In genomic region chr5:116588836-116589235, GRCm38 (mm10) we compare ENCODE assay signal across 11 mouse cellular contexts. TPM values are rescaled to one million over a fixed set of nuclear protein-coding genes. Genes with fewer than 3 reads are reported as not detected.
DNase-seq lines count a peak whose midpoint lies in the region; ATAC-seq and TF ChIP-seq lines count a peak whose summit lies in the region.
"Had no signal": no experiment of that assay in that cellular context is flagged by ENCODE, and none has a peak within 500 bp of the region (broad histone marks: within the 10 kb centered on the region; RNA-seq: fewer than 3 reads in every experiment).

No protein-coding gene starts in this region.

- 32% methylated on average over 10 of the region's 10 CpGs for WGBS in hindbrain, embryonic 12.5 days
- WGBS in midbrain, embryonic 16.5 days, result 14% methylated on average over 10 of the region's 10 CpGs

- peak overlapping the region; percentile 72 for H3K4me3 ChIP-seq in left cerebral cortex, adult 2 months
- peak overlapping the region; percentile 79 for H3K4me3 ChIP-seq in cortical plate, adult 2 months (ENCODE audit: insufficient read depth, low read length)
- peak overlapping the region; percentile 63 for H3K4me3 ChIP-seq in hindbrain, embryonic 12.5 days
- peak overlapping the region; percentile 58 for H3K4me3 ChIP-seq in midbrain, embryonic 16.5 days (ENCODE audit: low read depth, low read length)
- H3K4me3 ChIP-seq: kidney, embryonic 15.5 days had no signal

- peak overlapping the region; percentile 57; the same call in 1 of the 2 replicates for H3K27ac ChIP-seq in left cerebral cortex, adult 2 months
- H3K27ac ChIP-seq in cortical plate, adult 2 months (ENCODE audit: insufficient read depth, low read length), result no peak overlapping the region
- H3K27ac ChIP-seq in hindbrain, embryonic 12.5 days, result no peak overlapping the region
- H3K27ac ChIP-seq in midbrain, embryonic 16.5 days (ENCODE audit: low read length), result peak overlapping the region; percentile 6; the same call in 1 of the 2 replicates
- H3K27ac ChIP-seq: kidney, embryonic 15.5 days had no signal

- H3K9me3 ChIP-seq in hindbrain, embryonic 12.5 days (replicated peaks), result no peaks in the 10 kb centered on the region
- no peaks in the 10 kb centered on the region for H3K9me3 ChIP-seq in midbrain, embryonic 16.5 days (replicated peaks; ENCODE audit: control insufficient read depth, low read length, poor library complexity, severe bottlenecking)
- H3K9me3 ChIP-seq: kidney, embryonic 15.5 days had no signal

- no peaks in the 10 kb centered on the region for H3K36me3 ChIP-seq in hindbrain, embryonic 12.5 days
- H3K36me3 ChIP-seq in midbrain, embryonic 16.5 days (ENCODE audit: control insufficient read depth, insufficient read depth, low read length), result no peaks in the 10 kb centered on the region
- H3K36me3 ChIP-seq: kidney, embryonic 15.5 days had no signal

- H3K27me3 ChIP-seq in hindbrain, embryonic 12.5 days, result peaks cover 8% of the 10 kb centered on the region
- H3K27me3 ChIP-seq in midbrain, embryonic 16.5 days (ENCODE audit: control insufficient read depth, insufficient read depth, low read depth, low read length), result no peaks in the 10 kb centered on the region

- peak overlapping the region; percentile 75 for H3K9ac ChIP-seq in hindbrain, embryonic 12.5 days
- peak overlapping the region; percentile 73 for H3K9ac ChIP-seq in midbrain, embryonic 16.5 days (ENCODE audit: low read depth, low read length)
- H3K9ac ChIP-seq: kidney, embryonic 15.5 days had no signal

- TF ChIP-seq CTCF in left cerebral cortex, adult 2 months (IDR thresholded peaks at IDR 0.05), result no peak
- no peak for TF ChIP-seq CTCF in cortical plate, adult 2 months (IDR thresholded peaks at IDR 0.05; ENCODE audit: extremely low read depth, insufficient read depth, low read length)

- intact Hi-C loops in left cerebral cortex, adult 2 months (cut with DNase I), result no loop called here
- intact Hi-C loops in heart, postnatal 36 days (cut with DNase I), result no loop called here

- no peak for TF ChIP-seq POLR2A in cortical plate, adult 2 months (IDR thresholded peaks at IDR 0.05; ENCODE audit: extremely low read depth, insufficient read depth, low read length)

- no peak for DNase-seq in left cerebral cortex, adult 2 months (ENCODE audit: extremely low spot score in 1 of 2, low spot score in 2 of 2)
- DNase-seq in left cerebral cortex, adult 8-10 months (ENCODE audit: low spot score in 2 of 2), result no peak
- no peak for DNase-seq in kidney, adult 8-10 months
- DNase-seq in yolk sac, embryonic 10.5 days (ENCODE audit: low spot score), result no peak
- no peak for DNase-seq in heart, postnatal 36 days
- DNase-seq: heart, postnatal 10 days had no signal

- H3K4me1 ChIP-seq in cortical plate, adult 2 months (ENCODE audit: control insufficient read depth, insufficient read depth, low read length), result peaks cover 3% of the 10 kb centered on the region
- H3K4me1 ChIP-seq in hindbrain, embryonic 12.5 days, result peaks cover 58% of the 10 kb centered on the region
- peaks cover 47% of the 10 kb centered on the region for H3K4me1 ChIP-seq in midbrain, embryonic 16.5 days (ENCODE audit: control insufficient read depth, insufficient read depth, low read length)

- peak overlapping the region; percentile 72 for H3K4me2 ChIP-seq in hindbrain, embryonic 12.5 days (replicated peaks)
- peak overlapping the region; percentile 88 for H3K4me2 ChIP-seq in midbrain, embryonic 16.5 days (ENCODE audit: low read length)
- H3K4me2 ChIP-seq: kidney, embryonic 15.5 days had no signal

- ATAC-seq in hindbrain, embryonic 12.5 days (ENCODE audit: low FRiP score), result no peak
- no peak for ATAC-seq in midbrain, embryonic 16.5 days

RNA-seq across cellular contexts. Expression of gene Srrm4, which starts 2.8 kb away (rescaled TPM):
- total RNA-seq in left cerebral cortex, adult 2 months (2021), result 10 to 100 TPM; 28.8 to 30.7 TPM
- total RNA-seq in left cerebral cortex, adult 8-10 months (2022), result 10 to 100 TPM; 23.7 to 26.4 (median 24.6) TPM
- polyA plus RNA-seq in cortical plate, adult 2 months (2012; rRNA removed), result 18.4 and 19.7 TPM in 2 replicates
- polyA plus RNA-seq in hindbrain, embryonic 12.5 days (2016; fragmentation: Nextera tagmentation; extraction: Ambion mirVana), result 20.7 and 20.9 TPM in 2 replicates
- polyA plus RNA-seq in midbrain, embryonic 16.5 days (2015; fragmentation: Nextera tagmentation; extraction: Ambion mirVana), result 16.6 and 19.8 TPM in 2 replicates
- 1 to 10 TPM; 6.7 to 7.8 TPM for total RNA-seq in heart, postnatal 36 days (2021)
- total RNA-seq: megakaryocyte progenitor cell, adult 5-6 weeks had no signal

Comparison
In these comparisons a context has a peak if more than half of its experiments do, and no peak if none do; other contexts are left out.
1. H3K27ac ChIP-seq: peak in left cerebral cortex, adult 2 months (single experiment) and midbrain, embryonic 16.5 days (single experiment); none in cortical plate, adult 2 months (single experiment) and hindbrain, embryonic 12.5 days (single experiment).
2. Peak in every context shown above with its lines, with median percentiles within 50 percentile points of each other: H3K4me3 ChIP-seq.